Mouse (Mus musculus) ES-E14 (cell line): ENCODE data around the gene Mmgt1. TPM values are rescaled to one million over a fixed set of nuclear protein-coding genes. Genes with fewer than 3 reads are reported as not detected.

Experiments used
- DNase-seq: peaks from one replicate; pipeline ENCODE4 v3.0.0-alpha.2; 2013; ENCODE audit warnings: low read depth, low spot score
- H3K27ac ChIP-seq: 2 replicates; pipeline ENCODE4 v1.5.1; 2012; ENCODE audit warnings: low read depth, mild to moderate bottlenecking, low read length, moderate library complexity, mixed read lengths; ENCODE audit not compliant: poor library complexity, insufficient read depth, severe bottlenecking
- H3K36me3 ChIP-seq: 2 replicates; pipeline ENCODE4 v1.6.1; 2012; ENCODE audit warnings: mild to moderate bottlenecking, low read length, moderate library complexity, mixed read lengths; ENCODE audit not compliant: control insufficient read depth, poor library complexity, insufficient read depth, severe bottlenecking
- H3K4me1 ChIP-seq, 2 experiments: fragments of 150-350 bp in 1 of 2; sonication (generic) in 1 of 2; 2 replicates each; pipeline ENCODE4 v1.6.1; 2012; ENCODE audit warnings: low read length in 2 of 2, mild to moderate bottlenecking in 1 of 2, mixed read lengths in 1 of 2; ENCODE audit not compliant: control insufficient read depth in 2 of 2, insufficient read depth in 2 of 2, poor library complexity in 1 of 2
- H3K4me3 ChIP-seq, 2 experiments: fragments of 150-350 bp in 1 of 2; sonication (generic) in 1 of 2; 2 replicates each; pipeline ENCODE4 v1.5.1; 2012; ENCODE audit warnings: low read length in 2 of 2, low read depth in 1 of 2, mild to moderate bottlenecking in 1 of 2, mixed read lengths in 1 of 2; ENCODE audit not compliant: insufficient read depth in 1 of 2, poor library complexity in 1 of 2, severe bottlenecking in 1 of 2
- H3K9ac ChIP-seq: 2 replicates; pipeline ENCODE4 v1.6.1; 2012; ENCODE audit warnings: low read depth, mild to moderate bottlenecking, low read length, mixed read lengths; ENCODE audit not compliant: poor library complexity, insufficient read depth, severe bottlenecking
- H3K9me3 ChIP-seq: fragments of 150-350 bp; sonication (generic); 2 replicates; pipeline ENCODE4 v1.6.1; 2012; ENCODE audit warnings: low read depth, mild to moderate bottlenecking, low read length; ENCODE audit not compliant: control insufficient read depth, insufficient read depth
- CHD2 ChIP-seq: IDR thresholded peaks from 2 replicates; pipeline ENCODE4 v1.6.1; 2014; ENCODE audit warnings: mild to moderate bottlenecking, low read depth, low read length, inconsistent platforms
- HCFC1 ChIP-seq: IDR thresholded peaks from 2 replicates; pipeline ENCODE4 v1.6.1; 2012; ENCODE audit warnings: low read length, inconsistent platforms, borderline replicate concordance; ENCODE audit not compliant: insufficient read depth
- MAFK ChIP-seq: IDR thresholded peaks from 2 replicates; pipeline ENCODE4 v1.6.1; 2014; ENCODE audit warnings: mild to moderate bottlenecking, low read depth, low read length, inconsistent platforms; ENCODE audit not compliant: insufficient read depth
- ZC3H11A ChIP-seq: IDR thresholded peaks from 2 replicates; pipeline ENCODE4 v1.6.1; 2012; ENCODE audit warnings: low read depth, mild to moderate bottlenecking, inconsistent platforms, low read length, borderline replicate concordance
- ZNF384 ChIP-seq: IDR thresholded peaks from 2 replicates; pipeline ENCODE4 v1.6.1; 2012; ENCODE audit warnings: low read depth, low read length, inconsistent platforms
- in situ Hi-C, 2 experiments: fragments of 600-800 bp; cut with MboI; formaldehyde crosslinking; loops; one replicate each; pipeline ENCODE4 v1.15.1; 2025; ENCODE audit warnings: low sequenced_read_pairs in 2 of 2, inconsistent platforms in 1 of 2; ENCODE audit not compliant: unreplicated experiment in 2 of 2
- total RNA-seq: library from RNA; depleted of rRNA; stranded (reverse); fragments of 300-350 nt; gene quantifications from 2 replicates; pipeline ENCODE4 v1.2.3, GENCODE M21; 2012; rRNA removed

Gene Mmgt1
- 23.0 and 28.1 TPM in 2 replicates for total RNA-seq

DNA sequence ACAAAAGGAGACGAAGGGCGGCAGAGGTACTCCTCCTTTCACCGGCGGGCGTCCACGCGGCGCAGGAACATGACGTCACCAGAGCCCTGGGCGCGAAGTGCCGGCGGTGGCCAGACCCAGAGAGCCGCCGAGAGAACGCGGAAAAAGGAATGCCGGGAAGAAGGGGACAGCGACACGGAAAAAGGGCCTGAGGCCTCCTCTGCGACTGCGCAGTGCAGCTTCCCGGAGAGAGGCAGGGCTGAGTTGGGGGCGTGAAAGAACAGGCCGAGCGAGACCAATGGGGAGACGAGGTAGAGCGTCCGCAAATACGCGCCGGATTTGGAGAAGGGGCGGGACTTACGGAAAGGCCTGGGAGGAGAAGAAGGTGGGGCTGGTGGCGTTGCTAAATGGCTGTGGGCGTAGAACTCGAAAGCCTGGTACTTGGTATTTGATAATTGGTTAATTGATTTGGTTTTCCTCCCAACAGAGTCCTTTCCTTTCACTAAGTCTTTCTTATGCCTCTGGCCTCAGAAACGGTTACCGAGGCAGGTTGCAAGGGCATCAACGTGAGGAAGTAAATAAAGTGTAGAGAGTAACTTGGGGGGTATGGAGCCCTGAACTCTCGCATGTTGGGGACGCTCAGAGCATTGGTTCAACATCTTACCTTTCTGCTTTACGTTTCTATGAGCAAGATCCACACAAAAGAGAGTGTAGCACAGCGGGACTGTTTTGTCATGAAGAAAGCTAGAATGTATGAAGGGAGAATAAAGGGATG, at the start of gene Mmgt1:
TSS of gene Mmgt1 (minus strand) at position 183 of the 754 bp plus-strand sequence.
- in situ Hi-C loops = no loop called here
- H3K9me3 ChIP-seq = no peaks in the 10 kb centered on the region
- peak within 1 kb of the TSS; percentile 78 to 92 for H3K4me3 ChIP-seq
- DNase-seq = peak; percentile 76
- no peaks in the 10 kb centered on the region for H3K4me1 ChIP-seq
- peak within 1 kb of the TSS; percentile 12 for H3K27ac ChIP-seq
- H3K9ac ChIP-seq = peak within 1 kb of the TSS; percentile 95
- H3K36me3 ChIP-seq = no peaks in the 10 kb centered on the region
- TF ChIP-seq ZC3H11A = no peak
- no peak for TF ChIP-seq MAFK
- TF ChIP-seq HCFC1 = peak; percentile 78; the same call in 1 of the 2 replicates

DNA sequence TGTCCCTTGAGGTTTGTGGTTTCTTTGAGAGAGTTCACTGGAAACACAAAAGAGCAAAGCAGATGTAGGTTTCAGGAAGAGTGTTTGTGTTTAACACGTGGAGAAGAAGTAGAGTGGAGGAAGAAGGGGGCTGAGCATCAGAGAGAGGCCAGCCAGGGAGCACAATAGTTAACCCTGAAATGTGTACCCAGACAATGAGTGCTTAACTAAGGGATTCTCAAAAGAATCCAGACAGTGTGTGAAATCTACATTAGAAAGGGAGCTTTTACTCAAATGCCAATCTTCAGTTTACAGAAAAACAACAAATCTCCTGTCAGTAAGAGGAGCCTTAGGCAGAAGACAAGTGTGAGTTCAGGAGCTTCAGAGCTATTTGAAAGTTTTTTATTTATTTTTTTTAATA, 42.2 kb upstream of the Mmgt1 start:
- no peaks in the 10 kb centered on the region for H3K36me3 ChIP-seq
- no peak overlapping the region for H3K9ac ChIP-seq
- peak; percentile 20 for DNase-seq
- TF ChIP-seq HCFC1 (no peak), ZC3H11A (no peak), MAFK (no peak), ZNF384 (no peak), CHD2 (no peak)
- no peaks in the 10 kb centered on the region for H3K9me3 ChIP-seq
- no peak overlapping the region for H3K27ac ChIP-seq
- in situ Hi-C loops = no loop called here
- no peaks in the 10 kb centered on the region for H3K4me1 ChIP-seq
- no peak overlapping the region for H3K4me3 ChIP-seq

DNA sequence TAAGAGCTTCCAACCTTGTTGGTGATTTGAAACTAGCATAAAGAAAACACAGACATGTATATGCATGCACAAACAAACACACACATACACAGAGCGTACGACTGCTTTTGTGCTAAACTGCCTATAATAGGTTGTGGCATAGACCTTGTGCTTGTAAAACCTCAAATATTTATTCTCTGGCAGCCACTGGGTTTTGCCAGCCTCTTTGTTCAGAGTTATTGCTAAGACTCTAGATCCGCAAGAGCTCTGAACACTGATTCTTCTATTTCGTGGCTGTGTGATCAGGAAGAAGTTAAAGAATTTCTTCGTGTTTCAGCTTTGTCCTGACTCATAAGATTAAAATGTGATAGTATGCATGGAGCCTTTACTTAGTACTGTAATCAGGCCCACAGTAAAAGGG, 38.3 kb upstream of the Mmgt1 start:
- TF ChIP-seq MAFK = no peak
- no peak for TF ChIP-seq HCFC1
- TF ChIP-seq CHD2 = no peak
- TF ChIP-seq ZC3H11A = no peak
- TF ChIP-seq ZNF384 = no peak
- in situ Hi-C loops = no loop called here
- DNase-seq = no peak
- no peaks in the 10 kb centered on the region for H3K36me3 ChIP-seq
- no peak overlapping the region for H3K27ac ChIP-seq
- H3K9me3 ChIP-seq = no peaks in the 10 kb centered on the region
- no peak overlapping the region for H3K9ac ChIP-seq
- H3K4me3 ChIP-seq = no peak overlapping the region
- H3K4me1 ChIP-seq = no peaks in the 10 kb centered on the region

DNA sequence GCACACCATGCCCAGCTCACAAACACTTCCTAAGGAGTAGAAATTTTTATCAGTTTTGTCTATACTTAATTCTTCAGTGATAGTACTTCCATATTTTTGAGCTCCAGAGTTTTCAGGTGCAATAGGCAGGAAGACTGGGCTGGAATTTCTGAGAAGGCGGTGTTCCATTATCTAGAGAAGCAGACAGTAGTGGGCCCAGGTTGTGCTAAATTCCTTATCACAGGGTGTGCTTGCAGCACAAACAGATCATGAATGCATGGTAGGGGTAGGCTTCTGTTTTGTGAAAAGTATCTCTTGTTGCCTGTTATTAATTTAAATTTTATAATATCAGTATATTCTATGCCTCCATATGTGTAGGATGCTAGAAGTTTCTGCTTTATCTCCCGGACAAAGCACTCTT, 17.4 kb upstream of the Mmgt1 start:
- Histone ChIP-seq H3K9ac (no peak overlapping the region), H3K4me1 (no peaks in the 10 kb centered on the region), H3K9me3 (no peaks in the 10 kb centered on the region), H3K36me3 (no peaks in the 10 kb centered on the region), H3K4me3 (no peak overlapping the region), H3K27ac (no peak overlapping the region)
- in situ Hi-C loops = no loop called here
- no peak for DNase-seq
- TF ChIP-seq CHD2 (no peak), MAFK (no peak), ZNF384 (no peak), ZC3H11A (no peak), HCFC1 (no peak)
